Mouse (Mus musculus) NIH3T3 (cell line): ENCODE data around the gene Slc18b1.
"Not testable (repeated sequence)": the region's sequence is repeated elsewhere in the genome, so short reads cannot be mapped to it uniquely, and the experiment has no call there.

Experiments used
- DNase-seq: peaks from one replicate; pipeline ENCODE4 v3.0.0-alpha.2; 2012; ENCODE audit warnings: low read depth

Slc18b1 gene

DNA sequence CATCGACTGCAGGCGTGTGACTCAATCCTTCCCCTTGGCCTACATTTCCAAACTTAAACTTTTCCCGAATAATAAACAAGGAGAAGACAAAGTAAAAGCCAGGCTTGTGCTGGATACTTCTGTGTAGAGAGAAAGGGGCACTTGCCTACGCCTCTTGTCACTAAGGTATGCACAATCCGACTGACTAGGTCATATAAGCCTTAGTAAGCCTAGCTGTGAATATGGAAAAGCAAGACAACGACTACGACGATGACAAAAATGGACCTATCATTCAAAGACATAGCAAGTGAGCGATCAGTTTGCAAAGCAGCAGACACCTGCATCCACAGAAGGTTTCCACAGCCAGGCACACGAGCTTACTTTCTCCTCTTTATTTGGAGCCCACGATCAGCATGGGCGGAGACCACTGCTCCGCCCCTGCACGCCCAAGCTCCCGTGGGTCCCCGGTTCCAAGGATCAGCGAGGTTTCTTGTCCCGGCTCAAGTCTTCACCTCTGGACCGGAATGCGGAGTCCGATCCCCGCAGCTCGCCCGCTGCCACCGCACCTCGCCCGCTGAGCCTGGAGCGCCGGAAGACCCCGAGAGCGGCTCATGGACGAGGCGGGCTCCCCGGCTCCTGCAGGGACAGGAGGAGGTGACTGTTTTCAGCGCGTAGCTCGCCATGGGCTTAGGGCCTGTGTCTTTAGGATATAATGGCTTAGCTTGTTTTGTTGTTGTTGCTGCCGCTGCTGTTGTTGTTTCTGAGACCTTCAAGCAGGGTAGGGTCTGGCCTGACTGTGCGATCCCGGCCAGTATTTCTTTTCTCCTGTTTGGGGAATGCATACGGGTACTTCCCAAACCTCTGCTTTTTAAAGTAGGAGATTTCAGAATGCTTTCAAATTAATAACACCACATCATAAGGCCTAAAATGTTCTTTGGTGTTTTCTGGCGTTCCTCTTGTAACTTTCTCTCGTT is at the start of gene Slc18b1:
Gene Slc18b1 (plus strand): TSS at position 436 of the 953 bp plus-strand sequence.
- peak; percentile 61 for DNase-seq

DNA sequence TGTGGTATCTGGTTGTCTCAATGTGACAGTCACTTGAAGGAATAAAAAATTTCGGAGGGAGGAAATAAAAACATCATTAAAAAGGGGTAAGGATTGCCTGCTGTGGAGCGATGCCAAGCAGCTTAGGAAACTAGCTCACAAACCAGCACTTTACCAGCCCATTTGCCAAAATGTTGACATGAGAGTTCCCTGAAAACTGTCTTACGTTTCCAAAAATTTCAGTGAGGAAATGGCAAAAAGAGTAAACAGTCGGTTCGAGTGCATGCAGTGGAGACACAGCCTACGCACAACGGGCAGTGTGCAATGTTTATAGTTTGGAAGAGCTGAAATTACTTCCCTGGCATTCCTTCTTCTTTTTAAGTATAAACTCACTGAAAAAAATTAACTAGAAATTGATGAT is 42.6 kb upstream of the Slc18b1 start:
- peak; percentile 28 for DNase-seq

DNA sequence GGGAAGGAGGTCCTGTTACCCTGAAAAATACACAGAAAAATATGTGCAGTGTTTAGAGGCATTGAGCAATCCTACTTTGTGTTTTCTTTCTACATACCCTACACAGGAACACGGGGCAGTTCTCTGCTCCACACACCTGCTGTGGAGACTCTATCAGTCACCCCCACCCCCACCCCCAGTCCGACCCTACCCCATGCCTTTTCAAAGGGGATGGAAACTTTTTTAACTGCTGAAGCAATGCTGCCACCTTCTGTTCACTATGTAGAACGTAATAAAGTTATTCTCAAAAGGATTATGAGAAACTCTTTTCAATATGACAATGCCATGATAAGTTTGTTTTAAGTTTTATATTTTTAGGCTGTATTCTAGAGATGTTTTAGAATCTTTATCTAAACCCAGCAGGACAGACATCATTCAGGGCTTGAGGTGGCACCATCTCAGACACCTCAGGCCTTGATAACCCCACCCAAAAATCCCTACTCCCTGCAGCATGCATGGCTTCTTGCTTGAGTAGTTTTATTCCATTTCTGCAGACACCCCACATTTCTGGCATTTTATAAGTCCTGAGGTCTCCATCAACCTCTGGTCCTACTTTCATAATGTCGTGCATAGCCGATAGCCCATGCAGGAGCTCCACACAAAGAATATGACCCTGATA is 19.4 kb upstream of the Slc18b1 start:
- peak; percentile 36 for DNase-seq

DNA sequence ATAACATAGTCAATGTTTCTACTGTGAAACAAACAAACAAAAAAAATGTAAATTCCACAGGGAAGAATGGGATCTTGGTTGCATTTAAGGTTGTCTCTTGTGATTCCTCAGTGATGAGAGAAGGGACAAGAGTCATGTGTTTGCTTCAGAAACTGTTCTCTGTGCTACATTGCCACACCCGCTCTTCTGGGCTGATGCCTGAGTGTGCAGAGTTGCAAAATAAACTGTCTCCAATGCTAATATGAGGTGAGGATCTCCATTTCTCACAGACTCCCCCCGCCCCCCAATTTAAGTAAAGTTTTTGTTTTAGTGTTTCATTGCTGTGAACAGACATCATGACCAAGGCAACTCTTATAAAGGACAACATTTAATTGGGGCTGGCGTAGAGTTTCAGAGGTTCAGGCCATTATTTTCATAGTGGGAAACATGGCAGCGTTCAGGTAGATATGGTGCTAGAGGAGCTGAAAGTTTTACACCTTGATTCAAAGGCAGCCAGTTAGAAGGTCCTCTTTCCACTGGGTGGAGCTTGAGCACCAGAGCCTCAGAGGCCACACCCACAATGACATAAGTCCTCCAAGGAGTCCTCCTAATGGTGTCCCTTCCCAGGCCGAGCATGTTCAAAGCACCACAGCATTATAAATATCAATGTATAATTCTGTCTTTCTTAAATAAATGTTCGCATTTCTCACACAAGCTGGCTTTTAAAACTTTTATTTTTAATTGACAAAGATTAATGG is 16.1 kb upstream of the Slc18b1 start:
- DNase-seq = peak; percentile 31

DNA sequence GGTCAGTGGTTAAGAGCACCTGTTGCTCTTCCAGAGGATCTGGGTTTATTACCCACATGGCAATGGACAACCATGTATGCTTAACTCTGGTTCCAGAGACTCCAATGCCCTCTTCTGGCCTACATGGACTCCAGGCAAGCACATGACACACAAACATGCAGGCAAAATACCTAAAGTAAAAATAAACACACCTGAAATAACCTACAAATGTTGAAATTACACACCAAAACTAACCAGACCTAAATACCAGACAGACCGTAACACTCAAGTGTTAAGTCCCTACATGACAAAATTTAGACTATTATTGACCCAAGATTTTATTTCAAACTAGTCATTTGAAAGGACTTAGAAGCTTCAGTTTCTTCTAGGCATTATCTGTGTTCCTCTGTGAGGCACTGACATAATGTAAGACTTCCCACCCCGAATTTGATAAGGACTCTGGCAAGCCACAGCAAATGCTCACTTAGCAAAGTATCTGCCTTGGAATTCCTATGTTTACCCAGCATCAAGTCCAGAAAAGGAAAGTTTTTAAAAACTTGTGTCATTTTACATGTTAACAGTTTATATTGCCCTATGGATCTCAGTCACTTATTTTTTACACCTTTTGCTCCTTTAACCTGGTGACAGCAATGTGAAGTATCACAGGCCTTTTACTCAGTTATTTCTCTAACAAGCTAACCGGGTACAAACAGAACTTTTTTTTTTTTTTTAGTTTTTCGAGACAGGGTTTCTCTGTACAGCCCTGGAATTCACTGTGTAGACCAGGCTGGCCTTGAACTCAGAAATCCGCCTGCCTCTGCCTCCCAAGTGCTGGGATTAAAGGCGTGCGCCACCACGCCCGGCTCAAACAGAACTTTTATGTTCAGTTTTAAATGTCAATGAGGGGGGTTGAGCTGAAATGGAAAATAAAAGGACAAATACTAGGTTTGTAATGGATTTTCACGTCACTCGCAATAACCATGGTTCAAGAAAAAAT is 14.7 kb upstream of the Slc18b1 start:
- no peak for DNase-seq

DNA sequence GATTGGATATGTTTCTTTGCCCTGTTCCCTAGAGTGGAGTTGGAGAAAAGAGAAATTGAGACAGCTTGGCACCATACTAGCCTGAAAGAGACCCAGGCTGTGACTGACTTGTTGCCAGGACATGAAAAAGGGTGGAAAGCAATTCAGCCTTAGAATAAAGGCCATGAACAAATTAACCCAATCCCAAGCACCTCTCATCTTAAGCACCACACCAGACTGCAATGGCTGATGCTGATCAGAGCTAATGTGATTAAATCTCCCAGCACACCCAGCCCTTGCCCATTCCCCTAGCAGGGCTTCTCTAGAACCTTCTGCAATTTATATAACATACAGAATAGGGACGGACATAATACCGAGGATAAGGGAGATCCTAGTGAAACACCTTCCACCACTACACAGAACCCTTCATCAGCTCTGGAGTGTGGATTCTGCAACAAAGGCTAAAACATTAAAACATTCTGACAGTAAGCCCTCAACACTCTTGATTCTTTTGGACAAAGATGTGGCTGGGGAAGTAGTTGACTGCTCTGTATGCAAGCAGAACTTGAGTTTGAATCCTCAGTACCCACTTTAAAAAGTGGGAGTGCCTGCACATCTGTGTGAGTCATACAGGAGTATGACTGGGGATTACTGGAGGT is 13.8 kb upstream of the Slc18b1 start:
- DNase-seq = no peak

DNA sequence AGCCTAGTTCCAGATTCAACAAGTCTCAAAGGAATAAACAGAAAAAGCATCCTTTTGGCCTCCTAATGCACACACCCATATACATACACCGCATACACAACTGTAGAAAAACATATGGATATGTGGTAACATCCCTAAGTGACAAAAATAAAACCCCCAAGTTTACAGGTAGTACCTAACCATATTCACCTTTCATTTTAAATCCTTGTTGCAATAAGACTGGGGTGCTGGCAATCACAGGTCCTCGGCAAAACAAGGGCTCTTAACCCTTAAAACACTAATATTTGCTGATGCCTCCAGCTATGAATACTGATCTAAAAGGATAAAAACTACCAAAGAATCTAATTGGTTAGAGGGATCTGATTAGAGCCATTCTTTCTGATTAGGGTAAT is 13.3 kb upstream of the Slc18b1 start:
- peak; percentile 45 for DNase-seq

DNA sequence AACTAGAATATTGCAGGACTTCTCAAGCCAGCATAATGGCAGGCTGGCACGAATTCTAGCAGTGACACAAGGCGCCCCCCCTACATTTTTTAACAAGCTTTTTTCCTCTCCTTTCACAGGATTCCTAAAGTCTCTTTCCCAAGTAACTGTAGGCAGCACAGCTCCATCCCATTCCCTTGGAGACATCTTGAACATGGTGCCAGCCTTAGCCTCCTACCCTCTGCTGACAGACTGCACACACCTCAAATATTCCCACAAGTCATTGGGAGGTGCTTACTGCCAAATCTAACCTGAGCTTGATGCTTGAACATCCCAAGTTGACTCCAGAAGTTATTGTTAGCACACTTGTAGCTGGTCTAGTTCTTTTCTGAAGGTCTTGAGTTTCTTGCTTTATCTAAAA is 12.7 kb upstream of the Slc18b1 start:
- peak; percentile 38 for DNase-seq

DNA sequence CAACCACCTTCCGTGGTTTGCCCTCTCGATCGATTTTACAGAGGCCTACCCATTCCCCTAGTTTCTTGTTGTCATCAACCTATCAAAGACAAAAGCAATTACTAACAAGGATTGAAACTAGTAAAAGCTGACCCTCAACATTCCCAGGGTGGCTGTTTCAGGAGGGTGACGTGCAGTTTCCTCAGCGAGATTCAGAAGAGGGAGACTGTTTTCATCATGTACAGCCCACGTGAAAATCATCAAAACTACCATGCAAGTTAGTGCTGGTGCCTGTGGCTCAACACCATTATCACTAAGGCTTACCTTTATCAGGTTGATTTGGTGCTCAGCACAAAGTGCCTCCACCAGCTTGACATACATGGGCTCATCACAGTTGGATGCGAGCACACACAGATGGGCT is 11.2 kb upstream of the Slc18b1 start:
- not testable (repeated sequence) for DNase-seq

DNA sequence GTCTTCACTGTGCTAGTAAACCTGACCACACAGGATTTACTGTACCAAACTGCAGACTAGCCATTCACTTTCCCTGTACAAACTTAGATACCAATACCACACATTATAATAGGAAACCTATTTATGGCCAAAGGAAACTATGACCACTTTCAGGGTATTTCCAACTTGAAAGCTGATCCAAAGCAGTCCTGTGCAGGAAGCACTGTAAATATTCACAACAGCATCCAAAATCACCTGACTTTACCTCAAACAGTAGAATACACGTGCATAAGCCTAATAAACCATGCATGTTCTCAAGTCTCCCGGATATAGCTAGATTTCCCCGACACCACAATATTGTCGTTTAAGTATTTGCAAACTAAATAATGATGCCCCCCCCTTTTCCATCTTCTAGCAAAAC is 10.7 kb upstream of the Slc18b1 start:
- DNase-seq = no peak

DNA sequence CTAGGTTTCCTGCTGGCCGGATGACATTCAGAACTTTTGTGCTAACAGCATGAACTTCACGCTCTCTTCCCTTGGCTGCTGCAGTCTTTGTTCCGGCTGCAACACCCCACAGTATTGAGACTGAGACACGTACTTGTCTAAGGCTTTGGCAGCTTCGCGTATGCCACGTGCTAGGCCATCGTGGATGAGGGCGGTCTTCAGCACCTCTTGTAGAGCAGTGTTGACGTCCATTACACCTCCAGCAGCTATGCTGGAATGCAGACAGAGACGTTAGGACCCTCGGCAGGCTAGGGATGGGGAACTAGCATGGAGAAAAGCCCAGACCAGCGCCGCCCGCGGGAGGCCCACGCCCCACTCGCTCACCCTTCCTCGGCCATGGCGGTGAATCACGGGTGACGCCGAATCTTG is 10.2 kb upstream of the Slc18b1 start:
- DNase-seq = peak; percentile 29

DNA sequence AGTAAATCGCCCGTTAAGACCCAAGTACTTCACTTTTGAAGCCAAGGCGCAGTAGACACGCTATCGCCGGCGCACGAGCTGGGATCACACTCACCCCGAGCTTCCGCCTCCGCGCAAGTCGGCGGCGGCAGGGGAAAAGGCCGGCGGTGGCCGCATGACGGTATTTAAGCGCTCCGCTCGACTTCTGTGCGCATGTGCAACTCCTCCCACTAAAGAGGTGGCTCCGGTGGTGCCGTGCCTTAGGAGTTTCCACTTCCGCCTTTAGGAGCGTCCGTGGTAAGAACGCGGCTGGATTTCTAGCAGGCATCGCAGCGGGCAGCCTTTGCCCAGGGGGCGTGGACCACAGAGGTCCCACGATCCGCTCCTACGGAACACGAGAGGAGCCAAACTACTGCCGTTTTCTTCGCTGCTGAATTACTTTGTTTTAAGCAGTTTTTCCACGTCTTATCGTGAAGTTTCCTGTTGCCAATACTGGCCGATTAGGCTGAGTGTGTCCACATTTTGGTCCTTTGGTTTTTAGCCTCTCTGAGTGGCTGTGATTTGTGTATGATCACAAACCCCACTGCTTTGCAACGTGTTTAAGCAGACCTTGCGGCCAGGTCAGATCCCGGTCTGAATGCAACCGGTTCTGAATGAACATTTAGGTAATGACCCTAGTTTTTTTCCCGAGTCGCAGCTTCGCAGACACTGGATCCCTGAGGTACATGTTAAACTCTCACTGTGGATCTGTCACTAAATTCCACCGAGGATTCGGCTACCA is 9.5 kb upstream of the Slc18b1 start, which contains the start of gene Rps12:
Gene Rps12 (minus strand): TSS at position 214 of the 760 bp plus-strand sequence.
- peak; percentile 100 for DNase-seq

DNA sequence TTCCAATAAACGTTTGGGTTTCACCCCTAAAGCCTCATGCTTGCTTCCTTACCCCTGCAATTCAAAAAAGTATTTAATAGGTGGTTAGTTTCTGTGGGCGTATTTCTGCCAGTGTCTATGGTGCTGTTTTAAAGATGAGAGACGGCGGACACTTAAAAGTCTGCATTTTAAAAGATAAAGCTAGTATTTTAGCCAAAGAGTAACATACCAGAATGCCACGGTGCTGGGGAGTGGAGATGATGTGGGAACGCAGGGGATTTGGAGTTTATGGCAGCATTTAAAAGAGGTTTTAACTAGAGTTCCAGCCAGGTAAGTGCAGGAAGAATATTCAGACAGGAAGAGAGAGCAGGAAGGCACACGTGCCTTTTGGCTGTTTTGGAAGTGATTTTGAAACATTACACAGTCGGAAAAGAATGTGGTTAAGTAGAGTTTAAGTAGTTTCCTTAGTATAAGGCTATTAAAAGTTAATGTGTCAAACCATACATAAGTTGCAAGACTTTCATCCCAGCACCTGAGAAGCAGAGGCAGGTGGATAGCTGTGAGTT is 8.7 kb upstream of the Slc18b1 start:
- peak; percentile 32 for DNase-seq

DNA sequence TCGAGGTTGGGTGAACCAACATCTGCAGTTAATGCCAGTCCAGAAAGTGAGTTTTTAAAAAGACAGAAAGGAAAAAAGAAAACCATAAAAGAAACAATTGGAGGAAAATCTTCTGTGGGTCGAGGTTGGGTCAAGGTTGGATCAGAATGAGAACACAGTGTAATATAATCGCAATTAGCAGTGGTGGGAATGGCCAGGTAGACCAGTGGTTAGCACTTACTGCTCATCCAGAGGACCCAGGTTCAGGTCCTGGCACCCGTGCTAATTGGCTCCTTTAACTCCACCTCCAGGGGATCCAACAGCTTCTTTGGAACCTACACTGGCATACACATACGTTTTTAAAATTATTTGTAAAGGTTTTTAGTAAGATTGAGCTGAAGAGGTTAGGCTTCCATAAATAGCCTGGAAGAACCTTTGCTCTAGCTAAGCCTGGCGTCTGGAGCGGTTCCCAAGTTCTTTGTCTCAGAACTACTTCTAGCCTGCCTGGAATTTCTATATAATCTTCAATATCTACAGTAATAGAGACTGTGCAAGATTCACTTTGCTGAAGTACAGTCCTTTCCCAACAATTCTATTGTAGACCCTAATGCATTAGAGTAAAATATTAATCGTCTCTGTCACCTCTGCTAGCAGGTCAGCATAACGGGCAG is 790 bp upstream of the Slc18b1 start:
- peak; percentile 57 for DNase-seq

DNA sequence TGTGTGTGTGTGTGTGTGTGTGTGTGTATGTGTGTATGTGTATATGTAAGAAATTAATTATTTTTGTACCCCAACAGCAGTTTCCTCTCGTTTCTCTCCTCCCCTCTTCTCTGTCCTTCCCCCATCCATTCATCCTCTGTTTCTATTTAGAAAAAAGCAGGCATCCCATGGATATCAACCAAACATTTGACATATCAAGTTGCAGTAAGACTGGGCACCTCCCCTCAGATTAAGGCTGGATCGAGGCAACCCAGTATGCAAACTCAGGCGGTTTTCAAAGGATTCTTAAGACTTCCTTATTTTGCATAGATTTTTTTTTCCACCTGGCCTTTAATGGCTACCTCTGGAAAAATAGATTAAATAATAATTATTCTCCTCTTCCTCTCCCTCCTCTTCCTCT is 820 bp downstream of the Slc18b1 start:
- peak; percentile 60 for DNase-seq

DNA sequence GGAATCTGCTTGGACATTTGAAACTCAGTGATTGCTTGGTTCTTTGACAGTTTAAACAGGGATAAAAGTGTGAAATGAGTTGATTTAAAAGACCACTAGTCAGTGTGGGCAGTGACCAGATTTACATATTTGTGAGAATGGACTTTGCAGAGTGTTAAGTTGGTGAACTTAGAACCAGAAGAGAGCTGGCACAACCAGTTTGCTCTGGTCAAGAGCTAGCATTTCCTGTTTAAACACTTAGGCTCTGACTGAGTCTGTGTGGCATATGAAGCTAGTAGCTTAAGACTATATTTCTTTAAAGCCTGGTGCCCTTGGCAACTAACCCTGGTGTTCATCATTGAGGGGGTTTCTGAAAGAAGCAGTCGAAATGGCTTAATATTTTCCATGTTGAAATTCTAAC is 1.4 kb downstream of the Slc18b1 start:
- peak; percentile 20 for DNase-seq

DNA sequence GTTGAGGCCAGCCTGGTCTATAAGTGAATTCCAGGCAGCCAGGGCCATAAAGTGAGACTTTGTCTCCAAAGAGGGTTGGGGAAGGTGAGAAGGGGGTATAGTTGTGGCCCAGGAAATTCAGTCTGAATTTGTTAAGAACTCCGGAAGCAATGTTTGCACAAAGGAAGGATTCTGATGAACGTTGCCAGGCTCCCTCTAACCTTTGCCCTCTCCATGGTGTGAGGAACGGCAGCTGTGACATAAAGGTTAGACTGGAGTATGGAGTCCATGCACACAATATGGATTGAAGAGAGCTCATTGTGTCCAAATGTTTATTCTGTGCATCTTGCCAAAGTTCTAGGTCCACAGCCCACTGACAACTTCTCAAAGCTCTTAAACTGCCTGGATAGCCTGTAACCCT is 3.1 kb downstream of the Slc18b1 start:
- DNase-seq = no peak

DNA sequence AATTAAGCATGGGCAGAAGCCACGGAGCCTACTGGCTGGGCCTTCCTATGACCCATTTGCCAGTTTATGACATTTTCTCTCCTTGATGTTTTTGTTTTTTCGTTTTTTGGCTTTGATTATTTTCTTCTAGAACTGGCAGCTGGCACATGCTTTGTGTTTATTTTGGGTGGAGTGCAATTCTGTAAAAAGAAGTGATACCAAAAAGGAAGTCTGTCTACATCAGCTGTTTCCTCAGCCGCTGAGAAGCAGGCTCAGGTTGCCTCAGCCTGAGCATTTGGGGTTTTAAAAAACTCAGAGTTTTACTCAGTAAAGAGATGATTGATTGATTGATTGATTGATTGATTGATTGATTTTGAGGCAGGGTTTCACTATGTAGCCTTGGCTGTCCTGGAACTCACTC is 6.1 kb downstream of the Slc18b1 start:
- no peak for DNase-seq

DNA sequence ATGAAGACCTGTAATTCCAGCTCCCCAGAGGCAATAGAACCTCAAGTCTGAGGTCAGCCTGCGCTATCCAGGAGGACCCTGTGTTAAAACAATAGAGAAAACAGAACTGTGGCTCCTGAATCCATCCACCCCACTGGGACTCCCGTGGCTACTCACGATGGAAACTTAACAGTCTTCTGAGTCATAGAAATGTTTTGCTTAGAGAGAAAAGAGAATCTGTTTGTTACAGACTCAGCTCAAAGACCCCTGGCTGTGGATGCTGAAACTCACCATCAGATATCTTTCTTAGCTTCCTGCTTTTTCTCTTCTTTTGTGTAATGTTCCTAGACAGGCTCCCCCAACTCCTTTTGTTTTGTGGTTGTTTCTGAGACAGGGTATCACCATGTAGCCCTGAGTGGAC is 7.9 kb downstream of the Slc18b1 start:
- no peak for DNase-seq
